Mouse (Mus musculus) layer of hippocampus, adult 9-11 months (tissue): ENCODE data around the gene Olfr351.

ENCODE experiments used
- DNase-seq: peaks from one replicate; pipeline ENCODE4 v3.0.0; 2022

Olfr351 gene

DNA sequence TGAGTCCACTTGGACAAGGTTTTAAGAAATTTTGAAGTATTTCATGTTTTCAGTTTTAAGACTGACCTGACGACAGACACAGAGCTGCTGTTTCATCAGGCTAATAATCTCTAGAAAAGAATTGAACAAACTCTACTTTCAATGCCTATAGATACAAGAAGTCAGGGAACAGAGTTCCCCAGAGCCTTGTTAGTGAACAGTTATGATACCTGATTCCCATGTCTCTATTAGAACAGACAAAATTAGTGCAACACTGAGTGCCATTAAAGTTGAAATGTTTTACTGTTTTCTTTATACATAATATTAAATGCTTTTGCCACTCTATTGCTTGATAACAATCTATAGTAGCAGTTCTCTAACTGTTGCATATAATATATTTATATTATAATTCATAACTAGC lies at the start of gene Olfr351:
Gene Olfr351 (minus strand): TSS at position 101 of the 400 bp plus-strand sequence.
- DNase-seq = no peak

DNA sequence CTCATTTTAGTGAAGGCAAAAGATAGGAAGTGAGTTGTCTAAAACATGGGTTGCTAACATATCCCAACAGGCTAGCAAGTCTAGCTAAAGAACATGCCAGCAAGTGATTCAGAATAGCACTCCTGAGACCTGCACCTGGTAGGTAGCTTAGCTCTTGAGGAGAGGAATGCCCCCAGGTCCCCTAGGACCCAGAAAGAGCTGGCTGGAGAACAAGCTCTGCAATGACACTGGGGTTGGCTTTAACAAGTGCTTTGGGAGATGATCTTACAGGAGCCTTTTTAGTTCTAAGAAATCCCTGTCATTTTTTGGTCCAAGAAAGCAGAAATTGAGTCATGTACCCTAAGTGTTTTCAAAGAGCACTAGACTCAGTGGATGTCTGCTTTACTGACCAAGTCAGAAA lies 42.9 kb upstream of the Olfr351 start, which contains the start of gene Olfr354:
Gene Olfr354 (plus strand): TSS at position 301 of the 400 bp plus-strand sequence.
- no peak for DNase-seq

DNA sequence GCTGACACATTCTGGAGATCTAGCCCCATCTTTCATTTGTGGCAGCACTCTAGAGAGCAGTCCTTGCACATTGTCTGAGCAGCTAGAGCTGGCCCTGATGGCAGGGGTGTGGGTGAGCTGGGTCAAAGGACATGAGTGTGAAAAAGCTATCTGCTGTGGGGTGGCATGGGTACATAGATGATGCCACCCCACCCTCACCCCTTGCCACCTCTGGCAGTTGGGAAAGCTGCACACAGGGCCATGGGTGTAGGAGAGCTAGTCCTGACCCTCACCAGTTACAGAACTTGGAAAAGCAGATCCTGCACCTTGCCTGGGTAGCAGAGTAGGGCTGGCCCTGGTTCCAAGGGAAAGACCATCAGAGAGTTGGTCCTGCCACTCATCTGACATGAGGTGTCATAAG lies 34.7 kb upstream of the Olfr351 start:
- no peak for DNase-seq

GRCm38 (mm10) chr2:36892836-36893235 lies 30.4 kb upstream of the Olfr351 start, which contains the start of gene Olfr353:
Gene Olfr353, minus strand, starts transcription at chr2:36892936.
- DNase-seq = no peak

- no peak for DNase-seq
Measured at GRCm38 (mm10) chr2:36868160-36868559, 5.7 kb upstream of the Olfr351 start, which contains the start of gene Olfr352. Gene Olfr352, plus strand, starts transcription at chr2:36868460.

GRCm38 (mm10) chr2:36846010-36846409 lies 16.4 kb downstream of the Olfr351 start, which contains the start of gene Olfr350:
Gene Olfr350, plus strand, starts transcription at chr2:36846310.
- DNase-seq = no peak

DNA sequence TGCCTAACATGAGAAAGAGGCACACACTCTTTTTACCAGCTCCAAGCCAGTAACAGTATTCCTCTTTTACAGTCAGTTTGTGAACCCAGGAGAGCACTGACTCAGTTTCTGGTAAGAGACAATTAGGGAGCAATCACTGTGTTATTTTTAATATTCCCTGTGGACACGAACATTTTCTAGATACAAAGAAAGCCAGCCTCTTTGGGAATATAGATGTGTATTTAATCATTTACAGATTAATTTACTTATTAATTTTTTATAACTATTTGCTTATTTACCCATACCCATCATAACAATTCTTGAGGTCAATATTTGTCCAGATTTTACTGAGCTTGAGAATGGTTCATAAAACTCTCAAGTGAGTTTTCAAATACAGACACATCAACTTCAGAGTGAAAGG lies 45.5 kb downstream of the Olfr351 start, which contains the start of gene Olfr3:
Gene Olfr3 (minus strand): TSS at position 101 of the 400 bp plus-strand sequence.
- DNase-seq = no peak
